Mouse (Mus musculus): ENCODE results near the gene Sgms1. TPM values are rescaled to one million over a fixed set of nuclear protein-coding genes. Genes with fewer than 3 reads are reported as not detected.
A peak's percentile ranks its signal among the peaks of the same experiment; 100 is the strongest.

Sgms1 gene
- polyA plus RNA-seq, 1 experiment from 2014 or later = 28.8 TPM

GRCm38 (mm10) chr19:32249181-32250130, 140.1 kb downstream of the Sgms1 start:
- H3K36me3 ChIP-seq (ENCODE audit: control insufficient read depth, insufficient read depth) = no peaks in the 10 kb centered on the region
- no peaks in the 10 kb centered on the region for H3K9me3 ChIP-seq (replicated peaks; ENCODE audit: control insufficient read depth, low read length)
- WGBS (ENCODE audit: insufficient replicate concordance) = 40% methylated on average over 5 of the region's 5 CpGs
- no peak overlapping the region for H3K4me2 ChIP-seq (ENCODE audit: low read depth, low read length)
- no peak overlapping the region for H3K27ac ChIP-seq (ENCODE audit: low read length)
- H3K9ac ChIP-seq (ENCODE audit: low read depth, low read length) = no peak overlapping the region
- peaks cover 27% of the 10 kb centered on the region for H3K4me1 ChIP-seq (ENCODE audit: control insufficient read depth, low read depth, low read length)
- H3K4me3 ChIP-seq (ENCODE audit: low read depth, low read length) = no peak overlapping the region
- ATAC-seq (ENCODE audit: low read depth) = 0 out of 2 replicates have a peak, but pooled peaks have one; percentile 12
- no peaks in the 10 kb centered on the region for H3K27me3 ChIP-seq (ENCODE audit: control insufficient read depth, insufficient read depth, low read depth, low read length)

- H3K4me1 ChIP-seq (ENCODE audit: control insufficient read depth, low read depth, low read length) = peaks cover 34% of the 10 kb centered on the region
- ATAC-seq (ENCODE audit: low read depth) = no peak
These were observed 144.6 kb downstream of the Sgms1 start for GRCm38 (mm10) chr19:32244881-32245280.

GRCm38 (mm10) chr19:32243246-32243645, 146.3 kb downstream of the Sgms1 start:
- ATAC-seq (ENCODE audit: low read depth) = no peak
- Histone ChIP-seq H3K4me1 (ENCODE audit: control insufficient read depth, low read depth, low read length) (peaks cover 35% of the 10 kb centered on the region), H3K4me3 (ENCODE audit: low read depth, low read length) (no peak overlapping the region), H3K9me3 (replicated peaks; ENCODE audit: control insufficient read depth, low read length) (no peaks in the 10 kb centered on the region), H3K27ac (ENCODE audit: low read length) (no peak overlapping the region), H3K36me3 (ENCODE audit: control insufficient read depth, insufficient read depth) (no peaks in the 10 kb centered on the region), H3K4me2 (ENCODE audit: low read depth, low read length) (no peak overlapping the region), H3K9ac (ENCODE audit: low read depth, low read length) (no peak overlapping the region), H3K27me3 (ENCODE audit: control insufficient read depth, insufficient read depth, low read depth, low read length) (no peaks in the 10 kb centered on the region)
- WGBS (ENCODE audit: insufficient replicate concordance) = 87% methylated on average over 9 of the region's 9 CpGs

More at GRCm38 (mm10) chr19:32244881-32245280, 144.6 kb downstream of the Sgms1 start:
- H3K27ac ChIP-seq (ENCODE audit: low read length) = no peak overlapping the region
- WGBS (ENCODE audit: insufficient replicate concordance) = 31% methylated on average over 4 of the region's 4 CpGs
- no peak overlapping the region for H3K9ac ChIP-seq (ENCODE audit: low read depth, low read length)
- no peaks in the 10 kb centered on the region for H3K36me3 ChIP-seq (ENCODE audit: control insufficient read depth, insufficient read depth)
- no peak overlapping the region for H3K4me3 ChIP-seq (ENCODE audit: low read depth, low read length)
- H3K4me2 ChIP-seq (ENCODE audit: low read depth, low read length) = no peak overlapping the region
- H3K27me3 ChIP-seq (ENCODE audit: control insufficient read depth, insufficient read depth, low read depth, low read length) = no peaks in the 10 kb centered on the region
- H3K9me3 ChIP-seq (replicated peaks; ENCODE audit: control insufficient read depth, low read length) = no peaks in the 10 kb centered on the region

- no peak overlapping the region for H3K27ac ChIP-seq (ENCODE audit: low read length)
- H3K9ac ChIP-seq (ENCODE audit: low read depth, low read length) = no peak overlapping the region
- H3K9me3 ChIP-seq (replicated peaks; ENCODE audit: control insufficient read depth, low read length) = no peaks in the 10 kb centered on the region
- 68% methylated on average over 4 of the region's 4 CpGs for WGBS (ENCODE audit: insufficient replicate concordance)
- no peak overlapping the region for H3K4me3 ChIP-seq (ENCODE audit: low read depth, low read length)
- H3K4me1 ChIP-seq (ENCODE audit: control insufficient read depth, low read depth, low read length) = peaks cover 35% of the 10 kb centered on the region
- no peak for ATAC-seq (ENCODE audit: low read depth)
- no peaks in the 10 kb centered on the region for H3K27me3 ChIP-seq (ENCODE audit: control insufficient read depth, insufficient read depth, low read depth, low read length)
- no peaks in the 10 kb centered on the region for H3K36me3 ChIP-seq (ENCODE audit: control insufficient read depth, insufficient read depth)
- no peak overlapping the region for H3K4me2 ChIP-seq (ENCODE audit: low read depth, low read length)
These were observed 147.4 kb downstream of the Sgms1 start for GRCm38 (mm10) chr19:32242153-32242552.

GRCm38 (mm10) chr19:32240417-32240990, 149.0 kb downstream of the Sgms1 start:
- H3K9me3 ChIP-seq (replicated peaks; ENCODE audit: control insufficient read depth, low read length) = no peaks in the 10 kb centered on the region
- H3K27me3 ChIP-seq (ENCODE audit: control insufficient read depth, insufficient read depth, low read depth, low read length) = no peaks in the 10 kb centered on the region
- peak overlapping the region; percentile 64 for H3K4me2 ChIP-seq (ENCODE audit: low read depth, low read length)
- peak; percentile 37 for ATAC-seq (ENCODE audit: low read depth)
- WGBS (ENCODE audit: insufficient replicate concordance) = 15% methylated on average over 8 of the region's 8 CpGs
- peak overlapping the region; percentile 97 for H3K27ac ChIP-seq (ENCODE audit: low read length)
- peak overlapping the region; percentile 29 for H3K9ac ChIP-seq (ENCODE audit: low read depth, low read length)
- H3K36me3 ChIP-seq (ENCODE audit: control insufficient read depth, insufficient read depth) = no peaks in the 10 kb centered on the region
- peaks cover 42% of the 10 kb centered on the region for H3K4me1 ChIP-seq (ENCODE audit: control insufficient read depth, low read depth, low read length)
- 0 out of 2 replicates have a peak overlapping the region, but pooled peaks have one; percentile 6 for H3K4me3 ChIP-seq (ENCODE audit: low read depth, low read length)

- Histone ChIP-seq H3K9ac (ENCODE audit: low read depth, low read length) (no peak overlapping the region), H3K4me3 (ENCODE audit: low read depth, low read length) (no peak overlapping the region), H3K27me3 (ENCODE audit: control insufficient read depth, insufficient read depth, low read depth, low read length) (no peaks in the 10 kb centered on the region), H3K27ac (ENCODE audit: low read length) (peak overlapping the region; percentile 97), H3K4me1 (ENCODE audit: control insufficient read depth, low read depth, low read length) (peaks cover 41% of the 10 kb centered on the region), H3K4me2 (ENCODE audit: low read depth, low read length) (peak overlapping the region; percentile 64), H3K9me3 (replicated peaks; ENCODE audit: control insufficient read depth, low read length) (no peaks in the 10 kb centered on the region), H3K36me3 (ENCODE audit: control insufficient read depth, insufficient read depth) (no peaks in the 10 kb centered on the region)
- ATAC-seq (ENCODE audit: low read depth) = peak; percentile 79
- WGBS (ENCODE audit: insufficient replicate concordance) = 16% methylated on average over 4 of the region's 4 CpGs
These were observed 149.6 kb downstream of the Sgms1 start for GRCm38 (mm10) chr19:32239925-32240324.

GRCm38 (mm10) chr19:32239459-32239792, 150.1 kb downstream of the Sgms1 start:
- Histone ChIP-seq H3K36me3 (ENCODE audit: control insufficient read depth, insufficient read depth) (no peaks in the 10 kb centered on the region), H3K9ac (ENCODE audit: low read depth, low read length) (peak overlapping the region; percentile 84), H3K4me1 (ENCODE audit: control insufficient read depth, low read depth, low read length) (peaks cover 40% of the 10 kb centered on the region), H3K9me3 (replicated peaks; ENCODE audit: control insufficient read depth, low read length) (no peaks in the 10 kb centered on the region), H3K4me3 (ENCODE audit: low read depth, low read length) (peak overlapping the region; percentile 75), H3K27me3 (ENCODE audit: control insufficient read depth, insufficient read depth, low read depth, low read length) (no peaks in the 10 kb centered on the region), H3K4me2 (ENCODE audit: low read depth, low read length) (peak overlapping the region; percentile 64), H3K27ac (ENCODE audit: low read length) (peak overlapping the region; percentile 97)
- ATAC-seq (ENCODE audit: low read depth) = no peak
- WGBS (ENCODE audit: insufficient replicate concordance) = 22% methylated on average over 6 of the region's 6 CpGs

GRCm38 (mm10) chr19:32238722-32239458, 150.6 kb downstream of the Sgms1 start:
- peak overlapping the region; percentile 75 for H3K4me3 ChIP-seq (ENCODE audit: low read depth, low read length)

More at GRCm38 (mm10) chr19:32238722-32239458, 150.6 kb downstream of the Sgms1 start:
- no peaks in the 10 kb centered on the region for H3K9me3 ChIP-seq (replicated peaks; ENCODE audit: control insufficient read depth, low read length)
- ATAC-seq (ENCODE audit: low read depth) = peak; percentile 81
- WGBS (ENCODE audit: insufficient replicate concordance) = 17% methylated on average over 11 of the region's 11 CpGs
- H3K27me3 ChIP-seq (ENCODE audit: control insufficient read depth, insufficient read depth, low read depth, low read length) = no peaks in the 10 kb centered on the region
- peak overlapping the region; percentile 97 for H3K27ac ChIP-seq (ENCODE audit: low read length)
- peak overlapping the region; percentile 84 for H3K9ac ChIP-seq (ENCODE audit: low read depth, low read length)
- peak overlapping the region; percentile 64 for H3K4me2 ChIP-seq (ENCODE audit: low read depth, low read length)
- no peaks in the 10 kb centered on the region for H3K36me3 ChIP-seq (ENCODE audit: control insufficient read depth, insufficient read depth)
- peaks cover 40% of the 10 kb centered on the region for H3K4me1 ChIP-seq (ENCODE audit: control insufficient read depth, low read depth, low read length)

Data from liver, embryonic 16.5 days (tissue).